In the genomic region with DNA sequence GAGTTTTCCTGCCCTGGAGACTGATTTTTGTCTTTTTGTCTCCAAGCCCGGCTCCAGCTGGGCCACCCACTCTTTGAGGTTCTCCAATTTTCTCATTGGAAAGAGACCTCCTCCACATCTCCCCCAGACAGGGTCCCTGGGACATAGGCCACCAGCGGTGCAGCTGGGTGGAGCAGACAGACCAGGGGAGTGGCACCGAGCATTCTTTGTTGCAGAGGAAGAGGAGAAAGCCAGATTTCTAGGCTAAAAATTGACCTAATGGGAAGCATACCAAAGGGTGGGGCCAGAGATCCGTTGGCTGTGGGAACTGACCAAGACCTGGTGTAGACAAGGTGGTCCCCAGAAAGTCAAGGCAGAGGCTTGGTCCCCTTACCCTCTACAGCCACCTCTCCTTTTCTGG, we compare ENCODE assay signal across 10 mouse cellular contexts. TPM values are rescaled to one million over a fixed set of nuclear protein-coding genes. Genes with fewer than 3 reads are reported as not detected.
A peak's percentile ranks its signal among the peaks of the same experiment; 100 is the strongest.
DNase-seq lines count a peak whose midpoint lies in the region; ATAC-seq lines count a peak whose summit lies in the region.
"Had no signal": no experiment of that assay in that cellular context is flagged by ENCODE, and none has a peak within 500 bp of the region (broad histone marks: within the 10 kb centered on the region; RNA-seq: fewer than 3 reads in every experiment).

No protein-coding gene starts in this region.

- no peaks in the 10 kb centered on the region for H3K9me3 ChIP-seq in kidney, embryonic 14.5 days (ENCODE audit: control insufficient read depth, low read length)
- H3K9me3 ChIP-seq in embryonic facial prominence, embryonic 14.5 days (ENCODE audit: control insufficient read depth, low read length), result no peaks in the 10 kb centered on the region
- H3K9me3 ChIP-seq in hindbrain, embryonic 15.5 days, result no peaks in the 10 kb centered on the region
- H3K9me3 ChIP-seq in midbrain, embryonic 15.5 days, result no peaks in the 10 kb centered on the region

- no peak for DNase-seq in kidney, adult 18-20 months
- peak; percentile 35 for DNase-seq in embryonic facial prominence, embryonic 14.5 days (ENCODE audit: low spot score)
- DNase-seq in urinary bladder, postnatal 25 days (ENCODE audit: low spot score), result no peak
- DNase-seq in adrenal gland, postnatal 36 days, result no peak
- no peak for DNase-seq in left cerebral cortex, postnatal 25 days (ENCODE audit: low spot score in 2 of 2)
- DNase-seq: right cerebral cortex, postnatal 25 days had no signal

- H3K4me3 ChIP-seq in kidney, embryonic 14.5 days (ENCODE audit: low read length), result no peak overlapping the region
- peak overlapping the region; percentile 77; the same call in 1 of the 2 replicates for H3K4me3 ChIP-seq in embryonic facial prominence, embryonic 14.5 days (ENCODE audit: low read depth, low read length)
- no peak overlapping the region for H3K4me3 ChIP-seq in hindbrain, embryonic 15.5 days
- H3K4me3 ChIP-seq in midbrain, embryonic 15.5 days, result peak overlapping the region; percentile 66

- intact Hi-C loops in left cerebral cortex, postnatal 25 days (cut with DNase I), result loop anchor here (1.0 kb wide), 2 partner anchors 26 to 33 kb away; a partner anchor contains a TSS

- ATAC-seq in kidney, embryonic 14.5 days (ENCODE audit: low FRiP score, low TSS enrichment), result no peak
- no peak for ATAC-seq in embryonic facial prominence, embryonic 14.5 days (ENCODE audit: low read depth)
- no peak for ATAC-seq in hindbrain, embryonic 15.5 days (ENCODE audit: low FRiP score, low read depth)
- ATAC-seq in midbrain, embryonic 15.5 days (replicated peaks), result no peak

- peak overlapping the region; percentile 1; the same call in 1 of the 2 replicates for H3K9ac ChIP-seq in kidney, embryonic 14.5 days (ENCODE audit: low read depth, low read length)
- peak overlapping the region; percentile 62; the same call in 1 of the 2 replicates for H3K9ac ChIP-seq in embryonic facial prominence, embryonic 14.5 days (ENCODE audit: low read depth, low read length)
- H3K9ac ChIP-seq in hindbrain, embryonic 15.5 days, result no peak overlapping the region
- H3K9ac ChIP-seq in midbrain, embryonic 15.5 days, result no peak overlapping the region

- peaks cover 21% of the 10 kb centered on the region for H3K36me3 ChIP-seq in kidney, embryonic 14.5 days (ENCODE audit: control insufficient read depth, insufficient read depth, low read length)
- H3K36me3 ChIP-seq in embryonic facial prominence, embryonic 14.5 days (ENCODE audit: control insufficient read depth, insufficient read depth, low read length), result peaks cover 28% of the 10 kb centered on the region
- peaks cover 17% of the 10 kb centered on the region; the same call in 1 of the 2 replicates for H3K36me3 ChIP-seq in hindbrain, embryonic 15.5 days
- no peaks in the 10 kb centered on the region; the same call in 1 of the 2 replicates for H3K36me3 ChIP-seq in midbrain, embryonic 15.5 days (replicated peaks)

- peak overlapping the region; percentile 45 for H3K4me2 ChIP-seq in kidney, embryonic 14.5 days (replicated peaks; ENCODE audit: low read depth, low read length)
- H3K4me2 ChIP-seq in embryonic facial prominence, embryonic 14.5 days (ENCODE audit: low read depth, low read length), result peak overlapping the region; percentile 63
- H3K4me2 ChIP-seq in hindbrain, embryonic 15.5 days, result peak overlapping the region; percentile 53
- H3K4me2 ChIP-seq in midbrain, embryonic 15.5 days, result peak overlapping the region; percentile 75

- peaks cover 38% of the 10 kb centered on the region for H3K4me1 ChIP-seq in kidney, embryonic 14.5 days (ENCODE audit: control insufficient read depth, insufficient read depth, low read length)
- peaks cover 50% of the 10 kb centered on the region for H3K4me1 ChIP-seq in embryonic facial prominence, embryonic 14.5 days (ENCODE audit: control insufficient read depth, insufficient read depth, low read length)
- peaks cover 53% of the 10 kb centered on the region for H3K4me1 ChIP-seq in hindbrain, embryonic 15.5 days (replicated peaks)
- H3K4me1 ChIP-seq in midbrain, embryonic 15.5 days, result peaks cover 53% of the 10 kb centered on the region

- no peaks in the 10 kb centered on the region for H3K27me3 ChIP-seq in kidney, embryonic 14.5 days (ENCODE audit: control insufficient read depth, insufficient read depth, low read length)
- H3K27me3 ChIP-seq in embryonic facial prominence, embryonic 14.5 days (replicated peaks; ENCODE audit: control insufficient read depth, insufficient read depth, low read length), result no peaks in the 10 kb centered on the region
- H3K27me3 ChIP-seq in hindbrain, embryonic 15.5 days, result no peaks in the 10 kb centered on the region
- no peaks in the 10 kb centered on the region for H3K27me3 ChIP-seq in midbrain, embryonic 15.5 days (replicated peaks)
- H3K27me3 ChIP-seq: Patski had no signal

- 27% methylated on average over 4 of the region's 4 CpGs for WGBS in kidney, embryonic 14.5 days
- WGBS in embryonic facial prominence, embryonic 14.5 days, result 18% methylated on average over 4 of the region's 4 CpGs
- 25% methylated on average over 4 of the region's 4 CpGs for WGBS in hindbrain, embryonic 15.5 days
- 29% methylated on average over 4 of the region's 4 CpGs for WGBS in midbrain, embryonic 15.5 days

- peak overlapping the region; percentile 60 for H3K27ac ChIP-seq in kidney, embryonic 14.5 days (ENCODE audit: low read depth, low read length)
- H3K27ac ChIP-seq in embryonic facial prominence, embryonic 14.5 days (replicated peaks; ENCODE audit: low read depth, low read length), result peak overlapping the region; percentile 93
- H3K27ac ChIP-seq in hindbrain, embryonic 15.5 days (replicated peaks), result peak overlapping the region; percentile 55
- H3K27ac ChIP-seq in midbrain, embryonic 15.5 days, result peak overlapping the region; percentile 75

RNA-seq across cellular contexts. Expression of a gene that starts 2.3 kb away (rescaled TPM):
- 4.1 and 6.9 TPM in 2 replicates for polyA plus RNA-seq in kidney, embryonic 14.5 days (2014; fragmentation: Nextera tagmentation; extraction: Ambion mirVana)
- polyA plus RNA-seq in embryonic facial prominence, embryonic 14.5 days (2014; fragmentation: Nextera tagmentation; extraction: Ambion mirVana), result 11.7 and 13.1 TPM in 2 replicates
- 5.6 and 6.2 TPM in 2 replicates for polyA plus RNA-seq in hindbrain, embryonic 15.5 days (2015; fragmentation: Nextera tagmentation; extraction: Ambion mirVana)
- polyA plus RNA-seq in midbrain, embryonic 15.5 days (2015; fragmentation: Nextera tagmentation; extraction: Ambion mirVana), result 7.0 and 7.1 TPM in 2 replicates
- total RNA-seq in adrenal gland, postnatal 36 days (2021), result 1 to 10 TPM in 1 of 2 experiments, under 1 TPM in 1; 0.79 to 4.2 TPM
- total RNA-seq in left cerebral cortex, postnatal 25 days (2021), result 10 to 100 TPM; 10.9 to 12.8 TPM

RNA-seq across cellular contexts. Expression of a gene that starts 3.3 kb away (rescaled TPM):
- 229 and 293 TPM in 2 replicates for polyA plus RNA-seq in kidney, embryonic 14.5 days (2014; fragmentation: Nextera tagmentation; extraction: Ambion mirVana)
- 233 and 246 TPM in 2 replicates for polyA plus RNA-seq in embryonic facial prominence, embryonic 14.5 days (2014; fragmentation: Nextera tagmentation; extraction: Ambion mirVana)
- polyA plus RNA-seq in hindbrain, embryonic 15.5 days (2015; fragmentation: Nextera tagmentation; extraction: Ambion mirVana), result 233 and 245 TPM in 2 replicates
- 229 and 238 TPM in 2 replicates for polyA plus RNA-seq in midbrain, embryonic 15.5 days (2015; fragmentation: Nextera tagmentation; extraction: Ambion mirVana)
- total RNA-seq in adrenal gland, postnatal 36 days (2021), result 100 to 1,000 TPM; 657 to 866 TPM
- total RNA-seq in left cerebral cortex, postnatal 25 days (2021), result 100 to 1,000 TPM; 258 to 278 TPM

RNA-seq across cellular contexts. Expression of a gene that starts 13.8 kb away (rescaled TPM):
- 30.7 and 32.1 TPM in 2 replicates for polyA plus RNA-seq in kidney, embryonic 14.5 days (2014; fragmentation: Nextera tagmentation; extraction: Ambion mirVana)
- 92.7 and 100 TPM in 2 replicates for polyA plus RNA-seq in embryonic facial prominence, embryonic 14.5 days (2014; fragmentation: Nextera tagmentation; extraction: Ambion mirVana)
- polyA plus RNA-seq in hindbrain, embryonic 15.5 days (2015; fragmentation: Nextera tagmentation; extraction: Ambion mirVana), result 24.9 and 30.7 TPM in 2 replicates
- 27.3 and 33.2 TPM in 2 replicates for polyA plus RNA-seq in midbrain, embryonic 15.5 days (2015; fragmentation: Nextera tagmentation; extraction: Ambion mirVana)
- total RNA-seq in adrenal gland, postnatal 36 days (2021), result 10 to 100 TPM; 15.2 to 20.4 TPM
- total RNA-seq in left cerebral cortex, postnatal 25 days (2021), result 10 to 100 TPM; 14.9 to 15.1 TPM

RNA-seq across cellular contexts. Expression of a gene that starts 22.2 kb away (rescaled TPM):
- 69.9 and 79.2 TPM in 2 replicates for polyA plus RNA-seq in kidney, embryonic 14.5 days (2014; fragmentation: Nextera tagmentation; extraction: Ambion mirVana)
- 60.2 and 64.0 TPM in 2 replicates for polyA plus RNA-seq in embryonic facial prominence, embryonic 14.5 days (2014; fragmentation: Nextera tagmentation; extraction: Ambion mirVana)
- polyA plus RNA-seq in hindbrain, embryonic 15.5 days (2015; fragmentation: Nextera tagmentation; extraction: Ambion mirVana), result 105 and 107 TPM in 2 replicates
- polyA plus RNA-seq in midbrain, embryonic 15.5 days (2015; fragmentation: Nextera tagmentation; extraction: Ambion mirVana), result 112 and 116 TPM in 2 replicates
- 10 to 100 TPM; 27.1 to 36.6 TPM for total RNA-seq in adrenal gland, postnatal 36 days (2021)
- total RNA-seq in left cerebral cortex, postnatal 25 days (2021), result 10 to 100 TPM; 58.1 to 63.6 TPM

RNA-seq across cellular contexts. Expression of a gene that starts 23.1 kb away (rescaled TPM):
- 3.5 and 5.7 TPM in 2 replicates for polyA plus RNA-seq in kidney, embryonic 14.5 days (2014; fragmentation: Nextera tagmentation; extraction: Ambion mirVana)
- polyA plus RNA-seq in embryonic facial prominence, embryonic 14.5 days (2014; fragmentation: Nextera tagmentation; extraction: Ambion mirVana), result 1.9 TPM in 2 replicates
- 6.0 and 6.3 TPM in 2 replicates for polyA plus RNA-seq in hindbrain, embryonic 15.5 days (2015; fragmentation: Nextera tagmentation; extraction: Ambion mirVana)
- 3.4 and 11.6 TPM in 2 replicates for polyA plus RNA-seq in midbrain, embryonic 15.5 days (2015; fragmentation: Nextera tagmentation; extraction: Ambion mirVana)
- 1 to 10 TPM; 2.2 to 6.4 TPM for total RNA-seq in adrenal gland, postnatal 36 days (2021)
- 1 to 10 TPM; 2.7 to 3.1 TPM for total RNA-seq in left cerebral cortex, postnatal 25 days (2021)
- polyA plus RNA-seq: Patski had no signal

Comparison
In these comparisons a context has a peak if more than half of its experiments do, and no peak if none do; other contexts are left out.
1. H3K4me3 ChIP-seq: peak in embryonic facial prominence, embryonic 14.5 days (single experiment) and midbrain, embryonic 15.5 days (single experiment); none in kidney, embryonic 14.5 days (single experiment) and hindbrain, embryonic 15.5 days (single experiment).
2. H3K9ac ChIP-seq: peak in kidney, embryonic 14.5 days (single experiment) and embryonic facial prominence, embryonic 14.5 days (single experiment); none in hindbrain, embryonic 15.5 days (single experiment) and midbrain, embryonic 15.5 days (single experiment).
3. Peak in every context shown above with its lines, with median percentiles within 50 percentile points of each other: H3K27ac ChIP-seq and H3K4me2 ChIP-seq.